Mouse (Mus musculus) left cerebral cortex, postnatal 36 days (tissue): ENCODE results near the gene Pknox2. TPM values are rescaled to one million over a fixed set of nuclear protein-coding genes. Genes with fewer than 3 reads are reported as not detected.
A peak's percentile ranks its signal among the peaks of the same experiment; 100 is the strongest.

Experiments used
- DNase-seq, 2 experiments: peaks; one replicate each; pipeline ENCODE4 v3.0.0; 2021 to 2022; ENCODE audit warnings: low spot score in 2 of 2, mixed read lengths in 1 of 2
- intact Hi-C: fragments of 180-260 bp; cut with DNase I; formaldehyde crosslinking; loops from one replicate; pipeline ENCODE4 v1.15.1; 2025
- total RNA-seq, 2 experiments: library from RNA; stranded (reverse); gene quantifications; 2 replicates each; pipeline ENCODE4 v1.2.3; 2021

Gene Pknox2
- total RNA-seq, 2 experiments from 2014 or later, result 68.3 to 92.3 TPM

DNA sequence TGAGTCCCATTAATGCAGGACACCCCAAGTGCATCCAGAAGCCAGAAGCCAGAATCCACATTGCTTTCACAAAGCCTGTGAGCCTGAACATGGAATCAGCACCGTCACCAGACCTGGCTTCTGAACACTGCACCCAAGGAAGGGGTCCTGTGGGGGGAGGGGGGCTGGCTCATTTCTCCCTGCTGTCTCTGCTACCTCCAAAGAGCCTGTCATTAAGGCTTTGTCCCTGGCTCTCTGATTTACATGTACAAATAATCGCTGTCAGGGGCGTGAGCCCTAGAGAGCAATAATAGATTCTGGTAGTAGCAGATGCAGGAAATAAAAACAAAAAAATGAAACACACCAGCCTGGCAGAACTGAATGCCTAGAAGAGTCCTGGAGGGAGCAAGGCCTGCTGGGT lies 121.3 kb downstream of the Pknox2 start:
- no peak for DNase-seq
- intact Hi-C loops, result no loop called here

DNA sequence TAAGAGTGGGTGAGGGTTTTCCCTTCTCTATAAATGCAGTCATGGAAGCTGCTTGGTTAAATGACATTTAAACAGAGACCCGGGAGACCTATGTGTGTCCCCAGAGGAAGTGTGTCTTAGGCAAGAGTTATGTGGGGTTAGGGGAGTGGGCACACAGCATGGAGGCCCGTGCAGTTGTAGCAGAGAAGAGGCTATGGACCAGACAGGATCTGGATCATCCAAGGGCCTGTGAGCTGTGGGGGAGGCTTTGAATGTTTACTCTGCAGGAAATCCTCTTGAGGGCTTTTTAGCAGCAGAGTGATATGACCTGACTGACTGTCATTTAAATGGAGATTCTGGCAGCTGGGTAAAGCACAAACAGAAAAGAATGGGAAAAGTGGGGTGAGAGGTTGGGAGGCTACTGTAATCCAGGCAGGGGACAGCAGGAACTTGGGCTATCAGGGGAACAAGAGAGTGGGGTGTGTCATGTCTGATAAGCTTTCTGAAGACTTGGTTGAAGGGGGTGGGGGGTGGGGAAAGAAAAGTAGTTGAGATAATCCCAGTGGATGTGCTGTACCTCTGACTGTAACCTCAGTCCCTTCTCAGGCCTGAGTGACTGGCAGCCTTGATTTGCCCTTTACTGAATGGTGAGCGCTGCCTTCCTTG lies 125.5 kb downstream of the Pknox2 start:
- intact Hi-C loops, result no loop called here
- no peak for DNase-seq

DNA sequence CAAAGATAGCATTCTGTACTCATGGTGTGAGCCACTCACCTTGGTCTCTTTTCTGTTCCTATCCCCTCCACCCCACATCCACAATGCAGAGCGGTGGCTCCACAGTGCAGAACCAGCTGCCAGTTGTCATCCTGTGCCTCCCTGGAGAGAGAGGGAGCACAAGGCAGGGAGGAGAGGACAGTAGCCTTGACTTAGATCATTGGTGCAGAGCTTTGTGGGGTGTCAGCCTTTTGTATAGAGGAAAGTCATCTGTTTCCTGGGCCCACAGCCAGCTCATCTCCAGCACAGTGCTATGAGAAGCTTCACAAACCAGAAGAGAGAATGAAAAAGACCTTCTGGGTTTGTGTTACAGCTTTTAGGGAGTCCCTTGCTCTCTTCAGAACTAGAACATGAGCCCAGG lies 129.1 kb downstream of the Pknox2 start:
- peak; percentile 50 to 72 for DNase-seq
- intact Hi-C loops, result no loop called here

DNA sequence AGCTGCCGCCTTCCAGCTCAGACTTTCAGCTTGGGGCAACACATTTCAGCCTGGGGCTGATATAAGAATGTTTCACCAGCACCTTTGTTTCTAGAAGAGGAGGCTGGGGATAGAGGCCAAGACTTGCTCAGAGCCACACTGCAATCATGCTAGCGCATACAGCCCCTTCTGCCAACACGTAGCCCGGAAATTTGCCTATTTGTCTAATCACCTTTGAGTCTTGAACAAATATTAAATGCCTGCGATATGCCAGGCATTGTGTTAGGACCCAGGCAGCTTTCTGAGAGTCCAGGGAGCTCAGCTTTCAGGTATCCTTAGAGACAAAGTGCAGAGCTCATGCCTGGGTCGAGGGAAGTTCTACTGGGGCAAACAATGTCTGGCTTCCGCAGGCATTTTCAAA lies 130.0 kb downstream of the Pknox2 start:
- DNase-seq, result no peak
- intact Hi-C loops, result no loop called here

DNA sequence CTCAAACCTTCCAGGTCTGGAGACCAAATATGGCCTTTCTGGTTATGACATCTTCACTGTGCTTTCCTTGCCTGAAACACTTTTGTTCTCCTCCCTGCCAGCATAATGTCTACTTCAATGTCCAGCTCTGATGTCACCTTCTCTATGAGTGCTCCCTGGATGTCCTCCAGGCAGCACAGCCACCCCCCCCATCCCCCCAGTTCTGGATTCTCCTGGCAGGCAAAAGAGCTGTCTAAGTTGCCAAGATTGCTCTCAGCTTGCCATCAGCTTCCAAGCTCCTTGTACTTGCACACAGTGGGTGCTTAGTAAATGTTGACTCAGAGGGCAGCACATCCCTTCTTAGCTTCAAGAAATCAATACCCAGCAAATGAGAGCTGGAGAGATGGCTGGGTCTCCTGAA lies 131.0 kb downstream of the Pknox2 start:
- DNase-seq, result no peak
- intact Hi-C loops, result no loop called here

DNA sequence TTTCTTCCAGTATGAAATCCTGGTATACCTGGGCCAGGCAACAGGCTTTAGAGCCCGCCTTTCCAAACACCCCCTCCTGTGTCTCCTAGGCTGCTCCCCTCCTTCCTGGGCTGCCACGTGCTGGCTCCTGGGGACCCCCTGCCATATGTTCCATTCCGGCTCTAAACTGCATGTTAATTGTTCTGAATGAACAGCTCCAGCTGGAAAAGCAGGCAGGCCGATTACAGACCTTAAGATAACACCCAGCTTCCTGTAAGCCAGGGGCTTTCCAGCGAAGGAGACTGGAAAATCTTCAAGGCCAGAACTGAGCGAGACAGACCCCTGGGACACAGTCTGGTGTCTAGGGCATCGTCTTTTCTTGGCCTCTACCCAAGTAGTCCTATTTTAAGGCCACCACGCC lies 133.6 kb downstream of the Pknox2 start:
- DNase-seq, result no peak
- intact Hi-C loops, result no loop called here

DNA sequence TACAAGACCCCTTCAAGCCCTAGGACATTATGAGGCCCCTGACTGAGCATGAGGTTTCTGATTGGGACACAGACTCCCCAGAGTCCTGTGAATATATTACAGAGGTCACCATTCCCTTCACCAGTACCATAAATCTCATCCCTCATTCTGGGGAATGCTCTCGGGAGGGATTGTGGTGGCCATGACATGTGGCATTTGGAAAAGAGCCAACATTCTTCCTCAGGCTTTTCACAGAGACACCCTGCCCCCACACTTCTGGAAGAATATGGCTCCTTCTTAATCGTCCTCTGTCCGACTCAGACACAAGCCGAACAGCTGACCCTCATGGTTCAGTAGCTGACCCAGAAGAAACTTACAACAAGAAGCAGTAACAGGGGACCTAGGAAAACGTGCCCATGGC lies 139.1 kb downstream of the Pknox2 start:
- intact Hi-C loops, result no loop called here
- no peak for DNase-seq

DNA sequence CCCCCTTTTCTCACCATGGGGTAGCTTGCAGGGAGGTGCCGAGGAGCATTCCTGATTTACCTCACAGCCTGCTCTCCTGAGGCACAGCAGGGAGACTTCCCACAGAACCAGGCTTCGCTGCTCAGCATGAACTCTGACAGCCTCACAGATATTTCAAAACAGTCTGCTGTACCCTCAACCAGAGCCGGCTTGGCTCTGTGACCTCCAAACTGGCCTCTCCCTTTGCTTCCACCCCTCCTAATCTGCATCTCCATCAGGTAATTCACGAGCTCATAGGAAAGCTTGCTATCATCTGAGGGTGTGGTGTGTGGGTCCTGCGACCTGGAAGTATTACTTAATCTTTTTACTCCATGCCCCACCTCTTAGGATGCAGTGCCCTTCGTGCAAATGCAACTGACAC lies 142.5 kb downstream of the Pknox2 start:
- intact Hi-C loops, result no loop called here
- DNase-seq, result no peak

DNA sequence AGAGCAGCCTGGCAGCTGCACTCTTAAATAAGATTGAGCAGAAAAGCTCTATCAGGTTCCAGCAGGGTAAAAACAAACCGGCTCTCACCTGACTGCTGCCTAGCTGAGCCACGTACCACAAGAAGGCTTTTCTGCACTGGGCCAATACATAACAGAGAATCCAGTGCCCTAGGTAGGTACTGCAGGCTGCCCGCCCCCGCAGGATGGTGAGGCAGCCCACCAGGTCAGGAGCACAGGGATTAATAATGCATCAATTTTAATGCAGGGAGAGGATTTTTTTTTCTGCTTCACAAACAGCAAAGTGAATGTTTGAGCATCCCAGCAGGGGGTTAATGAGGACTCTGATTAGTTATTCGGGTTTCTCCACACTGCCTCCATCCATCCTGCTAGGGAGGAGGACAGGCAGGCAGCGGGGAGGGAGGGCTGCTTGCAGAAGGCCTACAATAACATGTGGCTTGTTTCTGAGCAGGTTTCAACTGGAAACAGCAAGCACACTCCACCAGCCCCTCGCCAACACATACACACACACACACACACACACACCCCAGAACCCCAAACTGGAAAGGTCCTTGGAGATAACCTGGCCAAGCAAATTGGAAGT lies 145.2 kb downstream of the Pknox2 start:
- DNase-seq, result peak in 1 of 2 experiments; percentile 32
- intact Hi-C loops, result no loop called here

DNA sequence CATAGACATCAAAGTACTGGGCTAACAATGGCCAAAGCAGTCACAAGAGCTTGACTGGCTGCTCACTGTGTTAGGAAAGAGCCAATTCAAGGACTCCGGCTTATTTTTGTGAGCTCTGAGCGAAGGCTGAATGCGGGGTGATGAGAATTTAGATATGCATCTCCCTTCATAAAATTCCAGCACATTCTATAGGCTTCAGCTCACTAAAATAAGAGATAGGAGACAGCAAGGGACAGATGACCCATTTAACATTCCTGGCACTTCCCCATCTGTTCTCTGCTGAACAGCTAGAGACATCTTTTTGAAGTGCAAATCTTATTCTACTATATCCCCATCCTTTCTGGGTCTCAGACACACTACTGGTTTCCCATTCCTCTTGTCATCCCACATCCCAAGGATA lies 147.8 kb downstream of the Pknox2 start:
- intact Hi-C loops, result no loop called here
- DNase-seq, result no peak

DNA sequence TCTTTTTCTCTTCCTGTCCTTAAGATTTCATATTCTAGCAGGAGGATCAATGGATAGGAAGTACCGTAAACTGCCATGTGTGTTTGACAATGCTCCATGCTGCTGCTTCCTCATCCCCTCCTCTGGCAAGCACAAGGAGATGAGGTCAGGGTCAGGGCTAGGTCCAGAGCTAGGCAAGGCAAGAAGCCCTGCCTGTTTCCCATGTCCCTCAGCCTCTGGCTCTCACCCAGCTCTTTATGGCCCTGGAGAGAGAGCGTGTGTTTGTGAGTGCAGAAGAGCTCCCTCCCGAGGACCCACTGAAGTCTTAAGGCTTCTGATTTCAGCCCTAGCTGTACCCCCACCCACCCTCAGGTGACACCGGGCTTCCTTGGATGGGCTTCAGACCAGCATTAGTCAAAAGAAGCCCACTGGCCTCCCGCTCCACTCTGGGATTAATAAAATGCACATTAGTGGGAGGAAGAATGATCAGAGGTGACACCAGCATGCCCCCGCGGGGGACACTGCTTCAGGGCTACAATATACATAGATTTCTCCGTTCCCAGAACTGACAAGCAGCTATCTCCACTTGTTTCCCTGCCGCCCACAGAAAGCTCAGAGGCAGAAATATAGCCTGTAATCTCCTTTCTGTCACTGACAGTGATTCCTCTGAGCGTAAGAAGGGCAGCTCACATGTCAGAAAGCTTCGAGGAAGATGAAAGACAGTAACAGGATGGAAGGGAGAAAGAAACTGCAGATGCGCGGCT lies 156.4 kb downstream of the Pknox2 start:
- intact Hi-C loops, result no loop called here
- DNase-seq, result no peak

DNA sequence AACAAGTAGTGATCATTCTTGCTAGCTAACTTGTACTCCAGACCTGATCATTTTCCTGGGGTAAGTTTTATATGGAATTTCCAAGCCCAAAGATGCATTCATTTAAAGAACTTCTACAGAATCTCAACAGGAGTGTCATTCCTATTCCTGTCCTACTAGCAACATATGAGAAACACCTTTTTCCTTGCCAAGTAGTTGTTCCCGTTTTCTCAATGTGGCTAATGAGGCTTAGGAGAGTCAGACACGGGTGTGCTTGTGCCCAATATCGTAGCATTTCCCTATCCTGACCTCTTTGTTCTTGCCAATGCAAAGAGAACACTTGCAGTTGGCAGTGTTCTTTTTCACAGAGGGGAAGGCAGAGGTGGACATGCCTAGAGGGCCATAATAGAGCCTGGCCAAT lies 157.2 kb downstream of the Pknox2 start:
- no peak for DNase-seq

DNA sequence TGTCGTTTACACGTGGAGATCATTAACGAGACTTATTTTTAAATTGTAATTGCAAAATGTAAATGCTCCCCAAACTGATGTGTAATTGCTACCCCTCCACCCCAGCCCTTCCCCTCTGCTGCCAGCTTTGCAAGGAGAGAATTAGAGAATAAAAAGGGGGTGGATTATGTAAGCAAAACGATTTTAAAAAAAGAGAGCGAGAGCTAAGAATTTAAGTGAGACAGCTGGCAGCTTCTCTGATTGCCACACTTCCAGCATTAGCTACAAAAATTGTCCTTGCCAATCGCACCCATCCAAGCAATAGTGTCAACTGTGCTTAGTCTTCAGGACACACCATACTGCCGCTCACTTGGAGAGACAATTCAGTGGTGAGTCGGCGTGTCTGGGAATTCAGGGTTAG lies 162.0 kb downstream of the Pknox2 start:
- DNase-seq, result peak; percentile 65 to 67
- intact Hi-C loops, result loop anchor here (5.0 kb wide), 2 partner anchors 47 to 67 kb away; no protein-coding TSS in a partner anchor

More for the DNA sequence above, 157.2 kb downstream of the Pknox2 start:
- intact Hi-C loops, result loop anchor here (5.0 kb wide), 2 partner anchors 42 to 62 kb away; no protein-coding TSS in a partner anchor

DNA sequence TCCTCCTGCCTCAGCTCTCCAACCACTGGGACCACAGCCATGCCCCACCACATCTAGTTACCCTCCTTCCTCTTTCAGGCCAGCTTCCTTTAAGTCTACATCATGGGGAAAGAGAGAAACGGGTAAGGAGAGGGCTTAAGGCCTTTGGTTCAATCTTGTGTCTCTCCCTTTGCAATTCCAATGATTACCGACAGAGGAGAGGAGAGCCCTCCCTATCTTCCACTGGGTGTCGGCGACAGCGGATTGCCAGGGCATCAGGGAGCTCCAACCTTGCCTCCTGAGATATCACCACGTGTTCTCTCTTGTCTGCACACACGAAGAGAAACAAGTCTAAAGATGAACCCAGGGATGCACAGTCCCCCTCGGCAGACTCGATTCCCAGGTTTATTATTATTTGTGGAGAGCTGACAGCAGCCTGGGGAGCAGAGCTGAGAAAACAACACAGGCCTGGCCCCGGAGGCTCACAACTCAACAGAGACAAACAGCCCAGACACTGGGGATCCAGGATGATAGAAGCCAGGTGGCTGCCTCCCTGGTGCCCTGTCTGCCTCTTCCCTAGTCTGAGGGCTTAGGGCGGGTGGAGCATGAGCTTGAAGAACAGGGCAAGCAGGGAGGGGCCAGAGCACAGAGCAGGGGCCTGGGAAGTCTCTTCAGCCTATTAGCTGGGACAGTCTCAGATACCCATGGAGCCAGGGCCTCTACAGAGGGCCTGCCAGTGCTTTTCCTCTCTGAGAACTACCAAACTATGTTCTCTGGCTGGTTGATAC lies 170.4 kb downstream of the Pknox2 start:
- no peak for DNase-seq
- intact Hi-C loops, result no loop called here

DNA sequence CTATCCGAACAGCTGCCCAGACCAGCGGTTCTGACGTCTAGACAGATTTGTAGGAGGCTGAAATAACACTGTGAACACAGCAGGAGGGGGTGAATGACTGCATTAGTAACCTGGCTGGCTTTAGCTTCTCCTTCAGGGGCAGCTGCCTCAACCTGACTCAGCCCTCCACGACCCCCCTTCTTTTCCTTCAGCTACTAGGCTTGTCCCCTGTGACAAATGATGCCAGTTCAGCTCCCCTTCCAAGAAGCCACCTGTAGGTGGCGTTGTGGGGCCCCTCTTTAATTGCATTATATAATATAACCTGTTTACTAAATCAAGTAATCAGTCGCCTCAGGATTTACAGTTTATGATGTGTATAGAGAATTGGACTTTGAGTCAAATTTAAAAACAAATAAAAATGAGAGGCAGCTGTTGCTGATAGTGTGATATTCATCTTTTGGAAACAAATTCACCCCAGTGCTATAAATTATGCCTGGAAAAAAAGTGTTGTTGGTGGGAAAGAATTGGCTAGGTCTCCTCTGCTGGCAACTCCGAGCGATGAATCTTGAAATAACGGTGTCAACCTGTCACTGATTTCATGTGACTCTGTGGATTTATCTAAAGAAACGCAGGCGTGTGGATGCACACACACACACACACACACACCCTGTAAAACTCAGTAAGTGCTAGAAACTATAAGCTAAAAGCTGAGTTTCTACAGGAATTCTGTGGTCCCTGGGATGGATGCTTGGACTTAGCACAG lies 173.6 kb downstream of the Pknox2 start:
- no peak for DNase-seq
- intact Hi-C loops, result loop anchor here (2.0 to 5.0 kb wide), 3 partner anchors 79 to 257 kb away; no protein-coding TSS in a partner anchor

DNA sequence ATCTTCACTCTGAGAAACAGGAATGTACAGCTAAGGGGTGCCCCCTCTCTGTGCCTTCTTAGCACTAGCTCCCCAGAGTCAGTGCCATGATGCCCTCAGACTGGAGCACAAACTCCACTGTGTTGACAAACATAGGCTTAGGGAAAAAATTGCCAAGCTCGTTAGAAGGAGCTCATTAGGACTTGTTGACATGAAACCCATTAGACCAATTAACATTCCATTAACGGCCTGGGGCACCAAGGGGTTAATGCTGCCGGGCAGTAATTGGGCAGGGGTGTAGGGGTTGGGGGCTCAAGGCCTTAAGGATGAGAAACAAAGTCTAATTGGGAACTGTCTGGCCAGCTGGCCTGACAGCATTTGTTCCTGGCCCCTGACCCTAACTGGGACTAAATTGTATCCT lies 175.1 kb downstream of the Pknox2 start:
- intact Hi-C loops, result loop anchor here (2.0 to 5.0 kb wide), 3 partner anchors 80 to 259 kb away; no protein-coding TSS in a partner anchor
- DNase-seq, result no peak

DNA sequence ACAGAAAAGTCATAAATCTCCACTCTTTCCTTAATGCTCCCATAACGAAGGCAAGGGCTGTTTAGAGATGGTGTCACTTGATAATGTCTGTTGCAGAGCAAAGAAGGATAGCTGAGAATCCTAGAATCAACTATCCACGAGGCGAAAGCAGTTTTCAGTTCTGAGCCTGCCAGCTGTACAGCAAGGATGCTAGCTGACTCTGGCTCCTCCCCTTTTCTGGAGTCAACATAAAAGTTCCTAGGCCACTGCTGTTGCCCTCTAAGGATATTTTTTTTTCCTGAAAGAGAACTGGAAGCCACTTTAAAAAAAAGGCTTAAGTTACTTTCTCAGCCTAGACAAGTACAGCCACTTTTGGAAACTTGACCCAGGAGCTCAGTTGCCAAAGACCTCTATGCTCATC lies 176.1 kb downstream of the Pknox2 start:
- intact Hi-C loops, result loop anchor here (5.0 kb wide), 1 partner anchor 81 kb away; no protein-coding TSS in a partner anchor
- DNase-seq, result no peak

DNA sequence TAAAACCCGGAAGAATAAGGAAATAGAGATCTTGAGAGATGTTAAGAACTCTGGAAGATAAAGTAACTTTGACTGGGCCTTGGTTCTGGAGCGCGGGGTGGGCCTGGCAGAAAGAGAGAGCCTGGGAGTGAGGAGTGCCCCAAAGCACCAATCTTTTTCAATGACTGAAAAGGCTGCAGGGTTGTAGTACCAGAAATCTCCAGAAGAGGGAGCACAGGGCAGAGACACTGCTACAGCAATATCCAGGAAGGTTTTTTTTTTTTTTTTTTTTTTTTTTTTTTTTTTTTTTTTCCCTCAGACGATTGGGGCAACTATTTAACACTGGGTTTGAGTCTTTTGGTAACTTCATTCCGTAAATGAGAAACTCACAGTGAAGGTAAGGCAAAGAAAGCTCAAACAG lies 176.6 kb downstream of the Pknox2 start:
- peak; percentile 80 to 86 for DNase-seq
- intact Hi-C loops, result loop anchor here (5.0 kb wide), 1 partner anchor 82 kb away; no protein-coding TSS in a partner anchor

DNA sequence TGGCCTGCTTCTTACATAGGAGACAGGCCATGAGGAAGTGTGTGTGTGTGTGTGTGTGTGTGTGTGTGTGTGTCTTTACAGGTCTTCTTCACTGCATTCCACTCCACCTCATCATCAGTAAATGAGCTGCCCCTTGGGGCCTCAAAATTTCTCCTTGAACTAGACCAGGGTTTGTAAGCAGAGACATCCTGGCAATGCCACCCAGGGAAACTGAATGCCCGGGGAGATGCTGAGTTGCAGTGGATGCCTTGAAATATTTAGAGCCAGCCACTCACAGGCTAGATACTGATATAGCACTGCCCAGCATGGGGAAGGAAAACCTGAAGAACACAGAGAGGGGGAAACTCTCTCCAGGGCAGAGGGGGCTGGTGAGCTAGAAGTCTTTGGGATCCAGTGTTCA lies 178.1 kb downstream of the Pknox2 start:
- no peak for DNase-seq
- intact Hi-C loops, result loop anchor here (5.0 kb wide), 1 partner anchor 72 kb away; no protein-coding TSS in a partner anchor
